Mouse (Mus musculus) left cerebral cortex, postnatal 4 days (tissue): ENCODE data around the gene Crip2. TPM values are rescaled to one million over a fixed set of nuclear protein-coding genes. Genes with fewer than 3 reads are reported as not detected.
A peak's percentile ranks its signal among the peaks of the same experiment; 100 is the strongest.

Experiments
- DNase-seq: peaks from one replicate; pipeline ENCODE4 v3.0.0-alpha.2; 2022
- intact Hi-C: fragments of 180-260 bp; cut with DNase I; formaldehyde crosslinking; loops from one replicate; pipeline ENCODE4 v1.15.1; 2025
- total RNA-seq, 2 experiments: library from RNA; stranded (reverse); gene quantifications; 2 replicates each; pipeline ENCODE4 v1.2.3; 2021

Crip2 gene
- total RNA-seq, 2 experiments from 2014 or later = 306 to 334 TPM

GRCm38 (mm10) chr12:113130732-113131131 lies 9.3 kb upstream of the Crip2 start:
- intact Hi-C loops = no loop called here
- DNase-seq = no peak

- intact Hi-C loops = no loop called here
These were observed 8.4 kb upstream of the Crip2 start for GRCm38 (mm10) chr12:113131601-113132000.

GRCm38 (mm10) chr12:113132567-113132966 lies 7.5 kb upstream of the Crip2 start:
- intact Hi-C loops = no loop called here
- peak; percentile 61 for DNase-seq

More at GRCm38 (mm10) chr12:113131601-113132000, 8.4 kb upstream of the Crip2 start:
- DNase-seq = no peak

GRCm38 (mm10) chr12:113133260-113133659 lies 6.8 kb upstream of the Crip2 start:
- no peak for DNase-seq
- intact Hi-C loops = no loop called here

- intact Hi-C loops = no loop called here
These were observed 6.1 kb upstream of the Crip2 start for GRCm38 (mm10) chr12:113133861-113134403.

GRCm38 (mm10) chr12:113134502-113134901 lies 5.5 kb upstream of the Crip2 start:
- intact Hi-C loops = no loop called here
- no peak for DNase-seq

More at GRCm38 (mm10) chr12:113133861-113134403, 6.1 kb upstream of the Crip2 start:
- no peak for DNase-seq

GRCm38 (mm10) chr12:113135401-113135800 lies 4.6 kb upstream of the Crip2 start:
- intact Hi-C loops = no loop called here
- DNase-seq = no peak

GRCm38 (mm10) chr12:113136492-113137020 lies 3.5 kb upstream of the Crip2 start:
- DNase-seq = no peak
- intact Hi-C loops = no loop called here

GRCm38 (mm10) chr12:113137260-113138213 lies 2.5 kb upstream of the Crip2 start:
- intact Hi-C loops = no loop called here
- DNase-seq = no peak

GRCm38 (mm10) chr12:113138291-113138690 lies 1.7 kb upstream of the Crip2 start:
- DNase-seq = no peak

GRCm38 (mm10) chr12:113138901-113139864 lies 853 bp upstream of the Crip2 start:
- intact Hi-C loops = no loop called here
- DNase-seq = no peak

More at GRCm38 (mm10) chr12:113138291-113138690, 1.7 kb upstream of the Crip2 start:
- intact Hi-C loops = no loop called here

GRCm38 (mm10) chr12:113140616-113141411 lies 778 bp downstream of the Crip2 start:
- no peak for DNase-seq
- intact Hi-C loops = no loop called here

- peak; percentile 69 for DNase-seq
- intact Hi-C loops = no loop called here
These were observed 1.5 kb downstream of the Crip2 start for GRCm38 (mm10) chr12:113141531-113141973.

- intact Hi-C loops = no loop called here
- peak; percentile 68 for DNase-seq
These were observed 2.3 kb downstream of the Crip2 start for GRCm38 (mm10) chr12:113142021-113142975.

- no peak for DNase-seq
- intact Hi-C loops = no loop called here
These were observed 3.1 kb downstream of the Crip2 start for GRCm38 (mm10) chr12:113143164-113143563.

GRCm38 (mm10) chr12:113144001-113144756 lies 4.1 kb downstream of the Crip2 start:
- intact Hi-C loops = no loop called here

GRCm38 (mm10) chr12:113144886-113145285 lies 4.8 kb downstream of the Crip2 start:
- intact Hi-C loops = no loop called here

More at GRCm38 (mm10) chr12:113144001-113144756, 4.1 kb downstream of the Crip2 start:
- DNase-seq = no peak

GRCm38 (mm10) chr12:113145591-113145990 lies 5.6 kb downstream of the Crip2 start:
- intact Hi-C loops = no loop called here
- no peak for DNase-seq

More at GRCm38 (mm10) chr12:113144886-113145285, 4.8 kb downstream of the Crip2 start:
- DNase-seq = no peak
